Mouse (Mus musculus): Measurements from ENCODE around the gene Epb41l4b.

The Epb41l4b gene

DNA sequence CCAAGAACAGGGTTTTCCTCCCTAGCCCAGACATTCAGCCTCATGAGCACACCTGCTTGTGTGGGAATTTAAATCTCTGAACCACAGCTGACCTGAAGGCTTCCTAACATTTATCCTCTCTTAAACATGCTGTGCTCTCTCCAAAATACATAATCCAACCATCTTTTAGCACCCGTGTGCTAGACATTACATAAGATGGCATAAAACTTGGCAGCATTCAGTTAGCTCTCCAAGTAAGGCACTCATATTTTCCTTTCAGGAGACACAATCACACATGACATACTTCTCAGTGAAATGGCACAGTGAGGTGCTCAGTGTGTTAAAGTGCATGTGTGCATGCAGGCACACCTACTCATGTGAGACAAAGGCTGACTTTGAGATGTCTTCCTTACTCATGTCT, 200.7 kb downstream of the Epb41l4b start:
- DNase-seq (ENCODE audit: low spot score), result no peak

All from ovary, adult 18-20 months (tissue).